Mouse (Mus musculus) thymus, postnatal 4 days (tissue): ENCODE results near the gene Evx1.

ENCODE experiments used
- DNase-seq: peaks from one replicate; pipeline ENCODE4 v3.0.0; 2021

Gene Evx1

DNA sequence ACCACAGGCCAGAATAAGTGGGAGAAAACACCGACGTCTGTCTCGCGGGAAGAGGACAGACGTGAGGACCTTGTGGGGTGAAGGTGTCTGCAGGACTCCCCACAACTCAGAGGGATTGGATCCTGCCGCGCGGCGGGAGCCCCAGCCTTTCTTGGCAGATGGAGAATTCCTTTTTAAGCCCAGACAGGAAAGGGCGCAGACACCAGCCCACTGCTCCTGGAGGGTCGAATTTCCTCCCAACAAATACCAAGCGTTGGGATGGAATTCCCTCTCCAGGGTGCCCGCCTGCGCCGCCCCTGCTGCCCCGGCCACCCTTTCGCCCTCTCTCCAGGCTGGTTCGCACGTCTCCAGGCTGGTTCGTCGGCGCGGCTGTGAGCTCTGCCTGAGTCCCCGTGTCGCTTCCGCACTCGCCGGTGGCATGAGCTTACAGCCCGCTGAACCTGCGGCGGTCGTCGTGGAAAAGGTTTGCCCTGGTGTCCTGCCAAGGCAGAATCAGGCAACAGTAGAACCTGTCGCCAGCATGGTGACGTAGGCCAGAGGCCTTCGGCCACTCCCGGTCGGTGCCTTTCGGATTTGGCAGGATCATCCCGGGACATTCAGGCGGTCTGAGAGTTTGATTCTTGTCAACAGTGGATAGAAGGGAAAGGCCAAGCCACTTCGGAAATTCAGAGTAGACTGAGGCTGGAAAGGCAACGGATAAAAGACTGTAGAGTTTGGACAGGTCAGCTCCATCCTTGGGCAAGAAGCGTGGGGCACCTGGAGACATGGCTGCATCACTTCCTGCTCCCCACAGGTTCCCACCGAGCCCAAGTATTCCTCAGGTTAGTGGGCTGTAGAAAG is 22.1 kb upstream of the Evx1 start:
- DNase-seq: peak; percentile 45

DNA sequence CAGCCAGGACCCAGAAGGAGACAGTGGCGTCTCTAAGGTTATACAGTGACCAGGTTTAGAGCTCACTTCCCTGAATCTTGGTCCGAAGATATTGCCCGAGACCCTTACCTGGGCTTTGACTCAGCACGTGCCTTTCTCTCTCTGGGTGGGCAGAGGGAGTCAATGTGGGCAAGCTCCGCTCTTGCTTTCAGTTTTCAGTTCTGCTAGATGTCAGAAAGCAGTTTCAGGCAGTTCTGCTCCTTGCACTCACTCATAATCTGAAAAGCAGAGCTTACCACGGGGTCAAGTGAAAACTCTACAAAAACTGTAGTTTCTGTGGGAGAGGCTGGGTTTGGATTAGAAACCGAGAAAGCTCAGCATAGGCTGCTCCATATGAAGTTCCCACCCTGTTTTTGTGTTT is 21.0 kb upstream of the Evx1 start:
- no peak for DNase-seq

DNA sequence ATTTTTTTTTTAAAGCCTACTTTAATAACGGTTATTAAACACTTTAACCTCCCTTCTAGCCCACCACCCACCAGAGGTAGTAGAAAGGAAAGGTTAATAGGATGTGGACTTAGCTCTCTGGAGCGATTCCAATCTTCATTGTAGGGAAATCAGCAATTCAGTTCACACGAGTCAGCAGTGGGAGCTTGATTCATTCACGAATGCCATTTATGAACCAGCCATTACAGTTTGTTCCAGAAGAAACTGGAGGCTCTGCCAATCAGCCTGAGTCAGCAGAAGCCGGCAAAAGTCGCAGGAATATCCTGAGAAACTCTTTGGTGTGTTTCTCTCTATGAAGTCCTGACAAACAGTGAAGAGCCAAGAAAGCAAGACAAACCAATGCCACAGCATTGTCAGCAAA is 18.7 kb upstream of the Evx1 start:
- DNase-seq: no peak

DNA sequence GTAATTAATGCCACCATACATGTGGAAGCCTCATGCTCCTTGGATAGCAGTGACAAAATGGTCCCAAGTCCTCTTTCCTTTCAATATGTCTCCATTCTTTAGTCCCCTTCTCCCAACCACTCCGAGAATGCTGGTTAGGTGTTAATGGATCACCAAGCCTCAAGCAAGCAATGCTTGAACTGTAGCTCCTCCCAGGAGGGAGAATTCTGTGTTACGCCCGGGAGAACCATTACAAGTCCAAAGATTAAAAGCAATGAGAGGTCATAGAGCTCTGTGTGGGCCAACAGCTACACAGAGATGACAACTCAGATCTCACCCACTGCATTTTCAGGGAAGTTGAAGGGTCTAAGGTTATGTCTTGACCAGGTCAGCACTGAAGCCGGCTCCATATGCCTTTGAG is 14.8 kb upstream of the Evx1 start:
- no peak for DNase-seq

DNA sequence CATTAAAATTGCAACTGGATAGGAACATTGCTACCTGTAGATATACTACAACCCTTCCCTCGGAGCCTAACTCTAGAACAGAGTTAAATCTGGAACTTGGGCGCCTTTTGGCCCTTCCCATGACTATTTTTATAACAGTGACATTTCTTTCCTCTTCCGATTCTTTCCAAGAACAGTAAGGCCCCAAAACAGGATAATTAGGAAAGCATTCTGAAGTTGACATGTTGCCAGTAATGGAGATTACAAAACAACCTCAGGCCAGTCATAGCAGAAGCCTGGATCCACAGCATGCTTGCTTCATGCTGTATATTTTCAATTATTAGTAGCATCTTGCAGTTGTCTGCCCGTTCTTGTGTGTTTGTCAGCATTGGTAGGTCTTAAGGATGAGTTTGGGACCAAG is 12.5 kb upstream of the Evx1 start:
- DNase-seq: no peak

DNA sequence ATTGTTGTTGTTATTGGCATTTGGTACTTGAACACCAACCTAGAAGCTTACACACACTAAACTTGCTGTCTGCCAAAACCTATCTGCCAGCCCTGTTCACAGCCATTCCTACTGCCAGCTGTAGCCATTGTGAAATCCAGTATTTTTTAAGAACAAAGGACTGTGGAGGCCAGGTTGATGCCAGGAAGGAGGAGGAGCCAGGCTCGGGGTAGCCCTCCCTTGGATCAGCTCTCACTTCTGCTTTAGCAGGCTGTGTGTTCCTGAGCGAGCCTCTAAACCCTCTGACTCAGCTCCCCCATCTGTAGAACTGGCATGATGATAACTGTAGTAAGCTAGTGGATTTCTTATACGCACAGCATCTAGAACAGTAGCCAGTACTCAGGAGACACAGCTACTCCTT is 9.9 kb upstream of the Evx1 start:
- no peak for DNase-seq

DNA sequence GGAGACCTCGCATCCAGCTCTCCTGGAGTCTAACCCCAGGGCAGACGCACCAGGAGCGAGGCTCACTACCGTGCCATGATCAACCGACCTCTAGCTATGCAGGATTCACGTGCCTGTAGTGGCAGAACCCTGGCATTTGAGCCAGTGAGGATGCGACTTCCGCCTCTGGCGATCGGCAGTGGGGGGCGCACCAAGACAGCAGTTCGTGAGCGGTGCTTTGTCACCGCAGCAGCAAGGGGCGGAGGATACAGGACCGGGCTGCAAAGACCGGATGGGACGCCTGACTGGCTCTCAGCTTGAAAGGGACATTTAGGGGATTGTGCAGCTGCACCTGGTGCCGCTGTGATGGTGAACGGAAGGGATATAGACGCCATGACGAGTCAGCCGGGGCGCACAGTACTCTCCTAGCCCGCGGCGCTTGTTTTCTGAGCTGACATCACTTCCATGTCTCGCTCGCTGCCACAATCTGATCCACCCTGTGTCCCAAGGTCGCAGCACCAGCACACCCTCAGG is 7.4 kb upstream of the Evx1 start:
- peak; percentile 80 for DNase-seq

GRCm38 (mm10) chr6:52309766-52310165 is 3.5 kb upstream of the Evx1 start:
- DNase-seq: no peak

DNA sequence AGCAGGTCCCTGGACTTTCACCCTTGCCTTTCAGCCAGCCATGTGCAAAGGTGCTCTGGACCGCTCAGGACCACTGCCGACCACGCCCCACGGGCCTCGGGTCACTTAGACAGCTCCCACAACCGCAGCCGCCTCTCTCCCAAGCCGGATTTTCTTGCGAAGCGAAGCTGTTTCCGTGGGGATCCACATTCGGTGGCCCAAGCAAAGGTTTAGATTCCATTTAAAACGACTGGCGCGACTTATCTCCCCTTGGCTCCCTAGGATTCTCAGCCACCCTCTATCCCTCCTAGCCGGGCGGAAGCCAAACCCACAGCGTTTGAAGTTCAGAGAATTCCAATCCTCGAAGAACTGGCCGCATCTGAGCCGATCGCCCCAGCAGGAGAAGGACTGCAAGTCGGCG is 2.9 kb upstream of the Evx1 start:
- no peak for DNase-seq

- no peak for DNase-seq
Measured at GRCm38 (mm10) chr6:52311661-52312557, 1.4 kb upstream of the Evx1 start.

GRCm38 (mm10) chr6:52312558-52312915 is 761 bp upstream of the Evx1 start:
- DNase-seq: no peak

DNA sequence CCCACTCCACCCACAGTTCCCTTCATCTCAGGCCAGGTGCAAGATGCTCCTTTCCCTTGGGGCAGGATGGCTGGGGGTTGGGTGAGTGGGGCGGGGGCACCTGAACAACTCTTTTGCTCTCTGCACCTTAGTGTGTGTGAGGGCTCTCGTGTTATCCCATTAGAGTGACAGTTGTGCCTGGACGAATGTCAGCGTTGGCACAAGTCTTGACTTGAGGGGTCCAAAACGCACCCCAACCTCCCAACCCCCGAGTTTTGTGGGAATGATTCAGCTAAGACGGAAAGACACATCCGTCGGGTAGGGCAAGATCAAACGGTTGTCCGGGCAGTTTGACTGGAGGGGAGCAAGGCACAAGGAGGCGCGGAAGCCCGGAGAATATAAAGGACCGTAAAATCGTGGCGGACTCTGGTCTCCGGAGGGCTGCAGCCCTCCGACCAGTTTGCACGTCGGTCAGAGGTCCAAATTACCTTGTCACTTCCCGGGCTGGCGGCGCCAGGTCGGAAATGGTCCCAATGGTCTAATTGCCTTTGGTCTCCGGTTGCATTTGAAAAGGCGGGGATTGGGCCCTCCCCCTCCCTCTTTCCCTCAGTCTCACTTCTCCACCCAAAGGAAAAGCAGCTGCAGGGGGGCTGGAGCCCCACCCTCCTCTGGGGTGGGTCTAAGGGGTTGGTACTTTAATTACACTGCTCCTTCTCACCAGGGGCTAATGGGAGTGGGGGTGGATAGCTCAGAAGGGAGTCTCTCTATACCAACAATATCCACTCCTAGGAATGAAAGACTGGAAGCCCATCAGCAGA is 1.2 kb downstream of the Evx1 start:
- DNase-seq: no peak

- DNase-seq: no peak
Measured at GRCm38 (mm10) chr6:52315441-52316412, 2.4 kb downstream of the Evx1 start.

- DNase-seq: peak; percentile 42
Measured at GRCm38 (mm10) chr6:52316413-52317184, 3.3 kb downstream of the Evx1 start.

DNA sequence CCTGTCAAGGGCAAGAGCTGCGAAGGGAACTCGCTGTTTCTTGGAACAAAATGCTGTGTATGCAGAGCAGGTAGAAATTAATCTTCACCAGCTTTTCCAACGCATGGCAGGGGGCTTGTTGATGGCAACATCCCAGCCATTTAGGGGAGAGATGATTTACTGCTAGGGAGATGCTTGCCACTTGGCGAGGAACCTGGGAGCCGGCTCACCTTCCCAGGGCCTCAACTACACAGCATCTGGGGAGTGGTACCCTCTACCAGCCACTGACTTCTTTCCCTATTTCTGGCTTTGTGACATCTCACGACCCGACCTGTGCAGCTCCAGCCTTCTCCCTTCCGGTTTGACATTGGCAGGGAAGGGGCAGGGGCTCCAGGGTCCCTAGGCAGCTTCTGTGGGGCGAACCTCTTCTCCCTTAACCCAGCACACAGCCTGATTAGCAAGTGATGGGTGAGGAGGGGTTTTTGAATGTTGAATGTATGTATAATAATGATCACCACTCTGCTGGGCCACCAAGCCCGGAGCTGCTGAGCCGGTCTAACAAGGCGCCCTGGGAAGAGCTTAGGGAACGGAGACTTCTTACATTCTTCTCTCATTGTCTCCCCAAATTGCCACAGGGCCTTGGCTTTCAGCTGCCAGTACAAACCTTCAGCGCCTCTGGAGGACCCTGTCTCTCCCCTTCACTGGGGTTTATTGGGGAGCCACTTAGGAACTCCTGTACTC is 4.3 kb downstream of the Evx1 start:
- no peak for DNase-seq

DNA sequence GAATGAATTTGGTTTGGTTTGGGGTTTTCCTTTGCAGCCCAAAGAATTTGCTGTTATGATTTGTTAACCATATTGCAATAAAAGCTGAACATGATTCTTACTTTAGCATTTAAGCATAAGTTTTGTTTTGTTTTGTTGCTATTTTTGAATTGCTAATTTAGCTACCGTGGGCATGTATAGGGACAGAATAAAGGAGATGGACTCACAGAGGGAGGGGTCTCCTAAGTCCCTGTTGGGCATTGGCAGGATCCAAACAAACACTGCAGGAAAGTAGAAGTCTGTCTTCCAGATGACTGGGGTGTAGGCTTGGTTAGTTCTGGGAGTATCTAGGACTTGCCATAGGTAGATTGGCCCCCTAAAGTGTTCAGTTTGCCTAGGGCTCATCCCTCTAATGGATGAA is 5.0 kb downstream of the Evx1 start:
- no peak for DNase-seq

- no peak for DNase-seq
Measured at GRCm38 (mm10) chr6:52319956-52320690, 6.8 kb downstream of the Evx1 start.

DNA sequence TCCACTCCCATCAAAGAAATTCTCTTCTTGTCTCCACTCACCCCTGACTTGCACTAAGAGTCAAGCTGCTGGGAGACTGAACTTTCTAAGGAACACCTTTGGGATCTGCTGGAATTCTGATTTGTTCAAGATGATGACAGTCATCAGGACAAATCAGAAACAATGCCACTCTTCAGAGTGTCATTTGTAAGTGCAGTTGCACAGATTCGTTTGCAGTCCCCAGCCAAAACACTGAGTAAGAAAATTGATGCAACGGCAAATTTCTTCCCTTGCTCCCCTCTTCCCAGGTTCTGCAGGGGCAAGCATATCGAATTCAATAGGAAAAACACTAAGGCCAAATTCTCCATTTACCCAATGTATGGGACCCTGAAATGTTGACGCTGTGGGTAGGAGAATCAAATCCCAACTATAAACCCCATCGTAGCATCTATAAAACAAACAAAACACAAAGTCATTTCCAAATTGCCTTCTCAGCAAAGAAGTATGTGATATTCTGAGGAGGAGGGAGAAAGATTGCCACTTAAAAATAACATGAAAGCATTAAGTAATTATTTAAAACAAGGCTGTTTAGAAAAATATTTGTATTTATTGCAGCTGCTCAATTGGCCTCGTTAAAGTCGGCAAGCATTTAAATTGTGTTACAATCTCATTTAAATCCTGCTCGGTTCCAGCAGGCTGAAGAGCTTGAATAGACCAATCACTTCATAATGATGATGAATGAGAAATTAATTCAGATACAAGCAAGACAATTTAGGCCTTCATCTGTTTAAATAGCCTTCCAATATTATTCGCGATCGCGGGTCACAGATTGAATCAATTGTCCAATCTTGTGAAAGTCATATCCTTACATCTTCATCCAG is 7.9 kb downstream of the Evx1 start:
- no peak for DNase-seq
